Mouse (Mus musculus) liver, embryonic 14.5 days (tissue): Measurements from ENCODE around the gene Mipol1. TPM values are rescaled to one million over a fixed set of nuclear protein-coding genes. Genes with fewer than 3 reads are reported as not detected.

Experiments
- ATAC-seq: fragments of 200-750 bp; cut with Nextera tagmentation; 2 replicates; pipeline ENCODE4 v1.8.0; 2017; ENCODE audit warnings: moderate number of reproducible peaks, mild to moderate bottlenecking, moderate library complexity; ENCODE audit not compliant: insufficient read depth
- DNase-seq, 3 experiments: peaks; one replicate each; pipeline ENCODE4 v3.0.0-alpha.2; 2012 to 2013; ENCODE audit warnings: low read depth in 3 of 3, low spot score in 3 of 3
- H3K27ac ChIP-seq: fragments of 300-500 bp; sonication (generic); 2 replicates; pipeline ENCODE4 v1.5.1; 2014; ENCODE audit warnings: moderate library complexity, mild to moderate bottlenecking, control low read depth, inconsistent platforms
- H3K27me3 ChIP-seq: fragments of 300-500 bp; sonication (generic); 2 replicates; pipeline ENCODE4 v1.6.1; 2014; ENCODE audit warnings: mild to moderate bottlenecking, low read length, moderate library complexity; ENCODE audit not compliant: control insufficient read depth, insufficient read depth
- H3K36me3 ChIP-seq: fragments of 300-500 bp; sonication (generic); replicated peaks from 2 replicates; pipeline ENCODE4 v1.6.1; 2014; ENCODE audit warnings: low read depth; ENCODE audit not compliant: control insufficient read depth, insufficient read depth
- H3K4me1 ChIP-seq, 2 experiments: fragments of 200-500 bp in 1 of 2; fragments of 300-500 bp in 1 of 2; sonication (generic) in 1 of 2; replicated peaks; 2 replicates each; pipeline ENCODE4 v1.6.1; 2012 to 2014; ENCODE audit warnings: antibody characterized with exemption in 1 of 2, inconsistent platforms in 1 of 2, low read length in 1 of 2; ENCODE audit not compliant: control insufficient read depth in 2 of 2, insufficient read depth in 2 of 2
- H3K4me2 ChIP-seq: fragments of 300-500 bp; sonication (generic); 2 replicates; pipeline ENCODE4 v1.6.1; 2014; ENCODE audit warnings: low read depth, mild to moderate bottlenecking, control low read depth, moderate library complexity
- H3K4me3 ChIP-seq, 2 experiments: fragments of 200-500 bp in 1 of 2; fragments of 300-500 bp in 1 of 2; sonication (generic) in 1 of 2; 2 replicates each; pipeline ENCODE4 v1.5.1; 2012 to 2014; ENCODE audit warnings: low read depth in 2 of 2, low read length in 2 of 2, mild to moderate bottlenecking in 2 of 2, control low read depth in 1 of 2, inconsistent platforms in 1 of 2, moderate library complexity in 1 of 2; ENCODE audit not compliant: insufficient read depth in 1 of 2
- H3K9ac ChIP-seq: fragments of 300-500 bp; sonication (generic); replicated peaks from 2 replicates; pipeline ENCODE4 v1.6.1; 2014; ENCODE audit warnings: mild to moderate bottlenecking, control low read depth, moderate library complexity
- H3K9me3 ChIP-seq: fragments of 300-500 bp; sonication (generic); 2 replicates; pipeline ENCODE4 v1.6.1; 2016; ENCODE audit warnings: low read length, mixed read lengths; ENCODE audit not compliant: control insufficient read depth
- CTCF ChIP-seq: IDR thresholded peaks from 2 replicates; pipeline ENCODE4 v1.5.1; 2016; ENCODE audit warnings: antibody characterized with exemption, low read depth, control low read depth
- EP300 ChIP-seq: IDR thresholded peaks from 2 replicates; pipeline ENCODE4 v1.6.1; 2016; ENCODE audit warnings: antibody characterized with exemption, low read depth
- WGBS: fragments of 180-500 bp; shearing (Covaris S2); extraction: QIAGEN DNeasy Blood & Tissue Kit; methylation state at CpG from one replicate; pipeline ENCODE4 v1.1.7; 2014; ENCODE audit not compliant: insufficient replicate concordance; 5-methylcytosine and 5-hydroxymethylcytosine counted together
- polyA plus RNA-seq, 2 experiments: library from polyadenylated mRNA; depleted of rRNA in 1 of 2; stranded (reverse) in 1 of 2; unstranded in 1 of 2; fragments of >200 nt; fragmentation: Nextera tagmentation in 1 of 2; extraction: Ambion mirVana in 1 of 2; gene quantifications; 2 replicates each; pipeline versions ENCODE4 v1.2.1 to v1.2.3; 2012 to 2014

Gene Mipol1
- polyA plus RNA-seq, 2 experiments, result 1.7 to 3.5 TPM

DNA sequence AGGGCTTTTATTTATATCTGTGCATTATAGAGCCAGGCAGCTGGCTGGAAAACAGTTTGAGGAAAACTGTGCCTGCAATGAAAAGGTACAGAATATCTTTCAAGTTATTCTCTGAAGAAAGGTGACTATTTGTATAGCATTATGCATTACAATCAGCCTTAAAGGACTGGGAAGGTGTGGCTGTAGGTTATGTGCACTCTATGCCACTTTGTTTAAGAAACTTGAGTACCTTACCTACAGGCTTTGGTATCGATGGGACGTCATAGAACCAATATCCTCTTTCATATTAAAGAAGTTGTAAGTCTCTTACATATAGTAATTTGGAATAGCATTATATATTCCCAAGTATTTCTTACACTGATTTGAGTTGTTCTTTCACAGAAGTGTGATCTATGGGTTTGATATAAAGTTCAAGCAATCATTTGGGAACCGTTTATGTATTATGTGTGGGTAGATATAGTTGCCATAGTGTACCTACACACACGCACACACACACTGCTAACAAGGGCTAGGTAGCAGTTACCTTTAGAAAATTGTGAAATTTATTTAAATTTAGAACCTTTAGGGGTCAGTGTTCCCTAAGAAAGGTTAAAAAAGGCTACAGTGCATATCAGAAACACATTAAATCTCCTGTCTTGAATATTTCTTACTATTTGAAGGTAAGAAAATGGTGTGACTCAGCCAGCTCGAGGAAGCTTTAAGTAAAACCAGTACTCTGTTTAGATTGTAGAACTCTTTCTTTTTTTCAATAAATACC, 55.3 kb downstream of the Mipol1 start:
- DNase-seq, result no peak
- Histone ChIP-seq H3K9ac (no peak overlapping the region), H3K27ac (no peak overlapping the region), H3K27me3 (no peaks in the 10 kb centered on the region), H3K36me3 (no peaks in the 10 kb centered on the region), H3K9me3 (no peaks in the 10 kb centered on the region), H3K4me2 (no peak overlapping the region), H3K4me3 (no peak overlapping the region), H3K4me1 (no peaks in the 10 kb centered on the region)
- TF ChIP-seq CTCF (no peak), EP300 (no peak)
- ATAC-seq, result no peak
- 62% methylated on average over 5 of the region's 5 CpGs for WGBS

DNA sequence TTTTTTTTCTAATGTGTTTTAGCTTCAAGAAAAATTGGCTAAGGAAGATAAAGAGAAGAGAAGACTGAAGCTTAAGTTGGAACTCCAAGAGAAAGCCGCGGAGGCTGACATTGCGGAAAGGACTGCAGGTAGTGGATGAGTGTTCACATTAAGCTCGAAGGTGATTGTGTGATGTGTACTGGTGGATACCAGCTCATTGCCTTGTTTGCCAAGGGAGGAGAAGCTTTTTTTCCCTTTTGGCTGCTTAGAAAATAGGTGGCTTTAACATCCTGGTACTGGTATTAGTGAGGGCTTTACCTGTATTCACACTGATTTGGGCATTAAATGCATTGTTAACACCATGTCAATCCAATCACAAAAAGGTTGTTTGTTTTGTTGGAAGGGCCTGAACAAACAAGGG, 77.1 kb downstream of the Mipol1 start:
- Histone ChIP-seq H3K36me3 (no peaks in the 10 kb centered on the region), H3K9ac (no peak overlapping the region), H3K27me3 (no peaks in the 10 kb centered on the region), H3K4me2 (no peak overlapping the region), H3K4me3 (no peak overlapping the region), H3K4me1 (no peaks in the 10 kb centered on the region), H3K27ac (no peak overlapping the region), H3K9me3 (no peaks in the 10 kb centered on the region)
- TF ChIP-seq CTCF (no peak), EP300 (no peak)
- WGBS, result 85% methylated on average over 4 of the region's 4 CpGs
- DNase-seq (no peak), ATAC-seq (no peak)

DNA sequence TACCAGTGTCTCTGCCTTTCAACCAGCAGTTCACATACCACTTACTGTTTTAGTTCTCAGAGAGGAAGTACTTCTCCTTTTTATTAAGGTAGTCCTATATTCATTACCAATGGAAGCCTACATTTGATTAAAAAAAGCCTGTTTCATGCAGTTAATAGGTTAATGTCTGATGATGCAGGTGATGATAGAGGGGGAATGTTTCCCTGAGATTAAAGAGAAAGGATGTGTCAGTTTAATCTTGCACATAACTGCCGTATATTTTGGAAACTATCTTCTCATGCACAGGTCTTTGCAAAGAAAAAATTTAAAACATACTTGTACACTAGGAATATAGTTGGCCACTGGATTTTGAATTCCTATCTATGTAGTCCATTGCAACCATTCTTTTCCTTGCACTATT, 77.5 kb downstream of the Mipol1 start:
- H3K9ac ChIP-seq, result no peak overlapping the region
- H3K27ac ChIP-seq, result no peak overlapping the region
- H3K27me3 ChIP-seq, result no peaks in the 10 kb centered on the region
- no peak overlapping the region for H3K4me2 ChIP-seq
- WGBS, result 43% methylated on average over 1 of the region's 1 CpGs
- no peak for ATAC-seq
- no peak for DNase-seq
- no peaks in the 10 kb centered on the region for H3K36me3 ChIP-seq
- H3K9me3 ChIP-seq, result no peaks in the 10 kb centered on the region
- H3K4me1 ChIP-seq, result no peaks in the 10 kb centered on the region
- H3K4me3 ChIP-seq, result no peak overlapping the region
- TF ChIP-seq CTCF (no peak), EP300 (no peak)

- Histone ChIP-seq H3K4me2 (no peak overlapping the region), H3K4me3 (no peak overlapping the region), H3K27me3 (no peaks in the 10 kb centered on the region), H3K27ac (no peak overlapping the region), H3K9me3 (no peaks in the 10 kb centered on the region), H3K4me1 (no peaks in the 10 kb centered on the region), H3K36me3 (no peaks in the 10 kb centered on the region), H3K9ac (no peak overlapping the region)
- WGBS, result 44% methylated on average over 1 of the region's 1 CpGs
- ATAC-seq, result no peak
- no peak for DNase-seq
- TF ChIP-seq EP300 (no peak), CTCF (no peak)
Observed at GRCm38 (mm10) chr12:57339053-57339452, 108.8 kb downstream of the Mipol1 start.

DNA sequence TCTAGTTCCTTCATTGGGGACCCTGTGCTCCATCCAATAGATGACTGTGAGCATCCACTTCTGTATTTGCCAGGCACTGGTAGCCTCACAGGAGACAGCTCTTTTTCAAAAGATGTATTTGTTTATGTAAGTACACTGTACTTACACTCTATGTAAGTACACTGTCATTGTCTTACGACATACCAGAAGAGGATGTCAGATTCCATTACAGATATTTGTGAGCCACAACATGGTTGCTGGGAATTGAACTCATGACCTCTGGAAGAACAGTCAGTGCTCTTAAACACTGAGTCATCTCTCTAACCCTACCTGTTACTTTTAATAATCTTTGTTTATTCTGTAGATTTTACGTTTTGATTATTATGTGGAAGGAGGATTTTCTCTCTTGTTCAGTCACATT, 109.9 kb downstream of the Mipol1 start:
- Histone ChIP-seq H3K36me3 (no peaks in the 10 kb centered on the region), H3K27ac (no peak overlapping the region), H3K4me2 (no peak overlapping the region), H3K27me3 (no peaks in the 10 kb centered on the region), H3K4me1 (no peaks in the 10 kb centered on the region), H3K9ac (no peak overlapping the region), H3K4me3 (no peak overlapping the region), H3K9me3 (no peaks in the 10 kb centered on the region)
- ATAC-seq (no peak), DNase-seq (no peak)
- TF ChIP-seq CTCF (no peak), EP300 (no peak)
- 74% methylated on average over 2 of the region's 2 CpGs for WGBS
